Mouse (Mus musculus) embryonic facial prominence, embryonic 14.5 days (tissue): ENCODE results near the gene Resf1. TPM values are rescaled to one million over a fixed set of nuclear protein-coding genes. Genes with fewer than 3 reads are reported as not detected.
"Not testable (repeated sequence)": the region's sequence is repeated elsewhere in the genome, so short reads cannot be mapped to it uniquely, and the experiment has no call there.

Source experiments
- ATAC-seq: fragments of 200-750 bp; cut with Nextera tagmentation; 2 replicates; pipeline ENCODE4 v1.8.0; 2017; ENCODE audit warnings: low read depth, moderate number of reproducible peaks, moderate TSS enrichment
- DNase-seq: peaks from one replicate; pipeline ENCODE4 v3.0.0-alpha.2; 2015; ENCODE audit warnings: low spot score
- H3K27ac ChIP-seq: fragments of 300-500 bp; sonication (generic); replicated peaks from 2 replicates; pipeline ENCODE4 v1.5.1; 2014; ENCODE audit warnings: low read depth, mild to moderate bottlenecking, low read length, moderate library complexity
- H3K27me3 ChIP-seq: fragments of 300-500 bp; sonication (generic); replicated peaks from 2 replicates; pipeline ENCODE4 v1.6.1; 2014; ENCODE audit warnings: low read length; ENCODE audit not compliant: control insufficient read depth, insufficient read depth
- H3K36me3 ChIP-seq: fragments of 300-500 bp; sonication (generic); 2 replicates; pipeline ENCODE4 v1.6.1; 2014; ENCODE audit warnings: low read length, mixed read lengths; ENCODE audit not compliant: control insufficient read depth, insufficient read depth
- H3K4me1 ChIP-seq: fragments of 300-500 bp; sonication (generic); 2 replicates; pipeline ENCODE4 v1.6.1; 2014; ENCODE audit warnings: antibody characterized with exemption, low read length; ENCODE audit not compliant: control insufficient read depth, insufficient read depth
- H3K4me2 ChIP-seq: fragments of 300-500 bp; sonication (generic); 2 replicates; pipeline ENCODE4 v1.6.1; 2014; ENCODE audit warnings: low read depth, mild to moderate bottlenecking, low read length, moderate library complexity, mixed read lengths
- H3K4me3 ChIP-seq: fragments of 300-500 bp; sonication (generic); 2 replicates; pipeline ENCODE4 v1.5.1; 2014; ENCODE audit warnings: low read depth, mild to moderate bottlenecking, low read length
- H3K9ac ChIP-seq: fragments of 300-500 bp; sonication (generic); 2 replicates; pipeline ENCODE4 v1.6.1; 2014; ENCODE audit warnings: low read depth, mild to moderate bottlenecking, low read length, moderate library complexity, mixed read lengths
- H3K9me3 ChIP-seq: fragments of 300-500 bp; sonication (generic); 2 replicates; pipeline ENCODE4 v1.6.1; 2016; ENCODE audit warnings: low read length; ENCODE audit not compliant: control insufficient read depth
- WGBS: fragments of 180-500 bp; shearing (Covaris S2); extraction: QIAGEN DNeasy Blood & Tissue Kit; methylation state at CpG from one replicate; pipeline ENCODE4 v1.1.7; 2014; 5-methylcytosine and 5-hydroxymethylcytosine counted together
- polyA plus RNA-seq: library from polyadenylated mRNA; unstranded; fragments of >200 nt; fragmentation: Nextera tagmentation; extraction: Ambion mirVana; gene quantifications from 2 replicates; pipeline ENCODE4 v1.2.1, GENCODE M21; 2014

Gene Resf1
- polyA plus RNA-seq, 1 experiment from 2014 or later, result 38.4 TPM

DNA sequence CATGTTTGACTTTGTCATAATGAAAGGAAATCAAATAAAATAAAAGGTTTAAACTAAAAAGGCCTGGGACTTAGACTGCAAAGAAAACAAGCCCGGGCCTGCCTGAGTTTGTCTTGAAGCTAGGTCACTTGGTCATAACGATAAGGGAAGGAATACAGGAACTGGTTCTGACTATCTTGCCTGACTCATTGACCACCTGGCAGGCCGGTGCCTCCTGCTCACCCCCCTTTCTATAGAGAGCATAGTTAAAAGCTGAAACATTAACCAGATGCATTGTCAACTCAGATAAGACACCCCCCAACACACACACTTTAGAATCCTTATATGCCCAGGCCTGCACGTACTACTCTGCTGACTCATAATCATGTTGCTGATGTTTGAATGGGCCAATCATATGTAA, 46.6 kb downstream of the Resf1 start:
- WGBS, result 77% methylated on average over 4 of the region's 4 CpGs
- not testable (repeated sequence) for DNase-seq, H3K9me3 ChIP-seq, H3K27me3 ChIP-seq, H3K9ac ChIP-seq, H3K4me1 ChIP-seq, ATAC-seq, H3K4me2 ChIP-seq, H3K27ac ChIP-seq, H3K4me3 ChIP-seq, H3K36me3 ChIP-seq

DNA sequence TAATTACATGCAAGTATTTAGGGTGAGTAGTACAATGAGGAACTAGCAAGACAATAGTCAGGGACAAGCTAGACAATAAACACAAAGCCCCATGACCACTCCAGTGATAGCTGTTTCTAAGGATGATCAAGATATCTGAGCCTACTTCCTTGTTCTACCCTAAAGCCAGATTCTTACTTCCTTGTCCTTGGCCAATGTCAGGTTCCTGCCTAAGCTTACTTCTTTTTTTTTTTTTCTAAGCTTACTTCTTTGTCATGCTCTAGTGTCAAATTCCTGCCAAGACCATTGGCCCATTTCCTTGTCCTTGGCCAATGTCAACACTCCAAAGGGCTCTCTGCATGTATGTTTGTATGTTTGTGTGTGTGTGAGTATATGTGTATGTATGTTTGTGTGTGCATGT, 47.9 kb downstream of the Resf1 start:
- Histone ChIP-seq H3K4me3 (no peak overlapping the region), H3K4me1 (no peaks in the 10 kb centered on the region), H3K9ac (no peak overlapping the region), H3K27me3 (no peaks in the 10 kb centered on the region), H3K36me3 (no peaks in the 10 kb centered on the region), H3K27ac (no peak overlapping the region), H3K4me2 (no peak overlapping the region), H3K9me3 (0 out of 2 replicates have a peak, but pooled peaks cover 6% of the 10 kb centered on the region)
- ATAC-seq, result no peak
- no peak for DNase-seq

DNA sequence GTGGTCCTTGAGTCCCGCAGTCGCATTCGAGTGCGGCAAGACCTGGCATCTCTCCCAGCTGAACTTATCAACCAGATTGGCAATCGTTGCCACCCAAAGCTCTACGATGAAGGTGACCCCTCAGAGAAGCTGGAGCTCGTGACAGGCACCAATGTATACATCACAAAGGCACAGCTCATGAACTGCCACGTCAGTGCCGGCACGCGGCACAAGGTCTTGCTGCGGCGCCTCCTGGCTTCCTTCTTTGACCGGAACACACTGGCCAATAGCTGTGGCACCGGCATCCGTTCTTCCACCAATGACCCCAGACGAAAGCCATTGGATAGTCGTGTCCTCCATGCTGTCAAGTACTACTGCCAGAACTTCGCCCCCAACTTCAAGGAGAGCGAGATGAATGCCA, 53.3 kb downstream of the Resf1 start:
- H3K4me1 ChIP-seq, H3K27me3 ChIP-seq, DNase-seq, H3K9ac ChIP-seq, ATAC-seq, H3K27ac ChIP-seq, H3K36me3 ChIP-seq, H3K4me2 ChIP-seq, H3K9me3 ChIP-seq, H3K4me3 ChIP-seq: not testable (repeated sequence)
- WGBS, result 96% methylated on average over 19 of the region's 20 CpGs

DNA sequence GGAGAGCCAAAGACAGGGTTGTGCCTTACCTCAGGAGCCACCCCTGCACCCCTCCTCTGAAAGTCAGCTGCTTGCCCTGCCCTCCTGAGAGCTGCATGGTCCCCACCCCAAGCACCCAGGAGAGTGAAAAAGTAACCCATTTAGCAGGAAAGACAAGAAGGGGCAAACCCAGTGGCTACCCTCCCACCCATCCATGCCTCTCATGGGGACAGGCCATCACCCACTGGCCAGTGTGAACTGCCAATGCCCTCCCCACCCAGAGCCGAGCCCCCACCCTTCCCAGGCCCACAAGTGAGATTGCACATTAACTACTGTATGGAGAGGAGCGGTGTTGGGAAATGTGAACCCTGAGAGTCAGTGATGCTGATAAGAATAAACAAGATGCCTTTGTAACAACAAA, 56.8 kb downstream of the Resf1 start:
- H3K27ac ChIP-seq, result not testable (repeated sequence)

DNA sequence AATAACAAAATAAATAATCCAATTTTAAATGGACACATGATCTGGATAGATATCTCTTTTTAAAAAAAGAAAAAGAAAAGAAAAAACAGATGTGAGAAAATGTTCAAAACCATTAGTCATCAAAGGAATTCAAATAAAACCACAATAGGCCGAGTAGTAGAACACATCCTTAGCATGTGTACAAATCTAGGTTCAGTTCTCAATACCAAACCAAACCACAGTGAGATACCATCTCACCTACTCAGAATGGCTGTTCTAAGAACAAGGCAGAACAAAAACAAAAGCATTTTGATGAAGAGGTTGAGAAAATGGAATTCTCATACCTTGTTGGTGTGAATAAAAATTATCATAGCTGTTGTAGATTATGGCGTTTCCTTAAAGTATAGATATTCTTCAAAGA, 57.2 kb downstream of the Resf1 start:
- no peaks in the 10 kb centered on the region for H3K9me3 ChIP-seq
- WGBS, result 68% methylated on average over 2 of the region's 2 CpGs
- H3K4me1 ChIP-seq, result no peaks in the 10 kb centered on the region
- no peak for ATAC-seq
- H3K27ac ChIP-seq, result no peak overlapping the region
- no peak for DNase-seq
- H3K9ac ChIP-seq, result no peak overlapping the region
- H3K27me3 ChIP-seq, result no peaks in the 10 kb centered on the region
- H3K4me2 ChIP-seq, result no peak overlapping the region
- H3K36me3 ChIP-seq, result no peaks in the 10 kb centered on the region
- no peak overlapping the region for H3K4me3 ChIP-seq

More for the DNA sequence above, 56.8 kb downstream of the Resf1 start:
- H3K4me1 ChIP-seq, DNase-seq, H3K9ac ChIP-seq, H3K4me3 ChIP-seq, H3K9me3 ChIP-seq, ATAC-seq, H3K4me2 ChIP-seq, H3K36me3 ChIP-seq, H3K27me3 ChIP-seq: not testable (repeated sequence)
- WGBS, result 63% methylated on average over 2 of the region's 2 CpGs

DNA sequence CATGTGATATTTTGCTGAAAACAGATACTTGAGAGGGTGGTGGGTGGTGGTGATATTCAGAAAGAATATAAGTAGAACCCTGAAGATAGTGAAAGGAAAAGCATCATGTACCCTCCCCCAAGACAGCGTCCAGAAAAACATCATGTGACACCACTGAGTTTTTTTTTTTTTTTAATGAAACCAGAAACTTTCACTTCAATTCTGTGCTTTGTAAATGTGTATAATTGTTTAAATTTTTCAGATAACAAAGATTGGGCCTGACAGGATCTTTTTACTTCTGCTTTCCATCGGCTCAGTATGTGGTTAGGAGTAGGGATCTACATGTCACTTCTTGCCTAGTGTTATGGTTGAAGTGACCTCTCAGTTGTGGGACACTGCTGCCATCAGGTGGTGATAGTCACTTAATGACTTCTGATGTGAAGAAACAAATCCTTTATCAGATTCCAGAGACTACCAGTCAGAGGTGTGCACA, 65.8 kb downstream of the Resf1 start:
- ATAC-seq (peak; percentile 75), DNase-seq (peak; percentile 82)
- H3K4me1 ChIP-seq, result no peaks in the 10 kb centered on the region
- H3K9ac ChIP-seq, result no peak overlapping the region
- H3K27ac ChIP-seq, result no peak overlapping the region
- no peaks in the 10 kb centered on the region for H3K36me3 ChIP-seq
- 45% methylated on average over 2 of the region's 2 CpGs for WGBS
- H3K4me2 ChIP-seq, result no peak overlapping the region
- no peak overlapping the region for H3K4me3 ChIP-seq
- no peaks in the 10 kb centered on the region for H3K27me3 ChIP-seq
- no peaks in the 10 kb centered on the region for H3K9me3 ChIP-seq

DNA sequence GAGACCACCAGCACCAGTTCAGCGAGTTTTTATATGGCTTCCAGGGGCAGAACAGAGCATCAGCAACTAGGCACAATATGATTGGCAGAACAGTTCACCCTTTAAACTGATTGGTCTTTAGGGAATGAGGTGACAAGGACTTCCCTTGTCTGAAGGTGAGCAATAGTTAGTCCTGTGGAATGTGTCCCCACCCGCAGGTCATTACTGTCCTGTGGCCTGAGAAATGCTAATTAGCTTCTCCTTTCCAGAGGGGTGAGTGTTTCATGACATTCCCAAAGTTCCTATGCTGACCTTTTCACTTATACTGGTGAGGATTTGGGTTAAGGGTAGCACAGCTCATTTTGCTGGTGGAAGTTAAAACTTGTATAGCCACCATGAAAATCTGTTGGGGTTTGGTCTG, 74.3 kb downstream of the Resf1 start:
- Histone ChIP-seq H3K4me2 (no peak overlapping the region), H3K27me3 (no peaks in the 10 kb centered on the region), H3K4me1 (no peaks in the 10 kb centered on the region), H3K4me3 (no peak overlapping the region), H3K9ac (no peak overlapping the region), H3K36me3 (no peaks in the 10 kb centered on the region), H3K9me3 (no peaks in the 10 kb centered on the region), H3K27ac (no peak overlapping the region)
- DNase-seq (no peak), ATAC-seq (no peak)
- WGBS, result 63% methylated on average over 2 of the region's 2 CpGs

Other genes with a start within 250 kb of the Resf1 start
- 4.8 and 5.7 TPM in 2 replicates for gene Dennd5b, start 207.7 kb upstream of the Resf1 start, polyA plus RNA-seq
- not detected in 2 replicates for gene Gm10203, start 179.2 kb upstream of the Resf1 start, polyA plus RNA-seq
- gene Etfbkmt, start 169.6 kb upstream of the Resf1 start, polyA plus RNA-seq, result 11.1 and 12.3 TPM in 2 replicates
- 27.1 and 30.5 TPM in 2 replicates for gene Amn1, start 120.7 kb upstream of the Resf1 start, polyA plus RNA-seq
- gene Bicd1, start 99.5 kb downstream of the Resf1 start, polyA plus RNA-seq, result 3.2 and 4.6 TPM in 2 replicates